Mouse (Mus musculus) layer of hippocampus, adult 18-20 months (tissue): Measurements from ENCODE around the gene Gpr34. TPM values are rescaled to one million over a fixed set of nuclear protein-coding genes. Genes with fewer than 3 reads are reported as not detected.

Experiments used
- DNase-seq, 2 experiments: peaks; one replicate each; pipeline ENCODE4 v3.0.0; 2022; ENCODE audit warnings: low spot score in 2 of 2
- microRNA-seq, 2 experiments: library from miRNA; unstranded; fragments of <30 nt; microRNA quantifications; one replicate each; pipeline ENCODE4 v1.2.0; 2021
- total RNA-seq, 2 experiments: library from RNA; stranded (reverse); gene quantifications; 2 replicates each; pipeline ENCODE4 v1.2.3; 2021

Gpr34 gene
- total RNA-seq, 2 experiments from 2014 or later: 9.2 to 22.3 TPM

DNA sequence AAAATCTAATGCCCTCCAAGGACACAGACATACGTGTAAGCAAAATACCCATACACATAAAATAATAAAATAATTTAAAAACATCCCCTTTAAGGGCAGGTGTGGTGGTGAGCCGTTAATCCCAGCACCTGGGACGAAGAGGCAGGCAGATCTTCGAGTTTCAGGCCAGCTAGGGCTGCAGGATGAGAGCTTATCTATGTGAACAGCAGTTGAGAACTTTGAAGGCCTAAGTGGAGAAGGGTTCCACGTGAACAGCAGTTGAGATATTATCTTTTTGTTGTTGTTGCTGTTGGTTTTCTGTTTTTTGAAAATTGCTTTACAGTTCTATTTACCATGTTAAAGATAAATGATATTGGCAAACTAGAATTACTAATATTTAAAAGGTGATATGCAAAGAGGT is 37.0 kb downstream of the Gpr34 start:
- DNase-seq: no peak

DNA sequence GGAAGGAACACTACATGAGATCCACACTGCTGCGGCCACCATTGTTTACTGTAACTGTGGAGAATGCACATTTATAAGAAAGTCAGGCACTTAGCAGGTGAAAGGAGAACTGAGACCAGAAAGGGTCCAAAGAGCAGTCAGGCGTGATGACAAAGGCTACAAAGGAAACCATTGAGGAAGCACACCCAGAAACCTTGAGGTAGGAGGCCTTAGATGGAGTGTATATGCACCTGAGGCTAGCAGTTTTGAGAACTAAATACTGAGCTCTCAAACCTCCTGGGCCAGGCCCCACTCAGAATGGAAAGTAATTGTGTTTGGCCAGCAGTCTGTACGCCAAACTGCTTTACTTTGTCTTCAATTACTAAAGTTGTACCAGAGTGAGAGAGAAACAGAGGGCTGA is 38.5 kb downstream of the Gpr34 start:
- no peak for DNase-seq

DNA sequence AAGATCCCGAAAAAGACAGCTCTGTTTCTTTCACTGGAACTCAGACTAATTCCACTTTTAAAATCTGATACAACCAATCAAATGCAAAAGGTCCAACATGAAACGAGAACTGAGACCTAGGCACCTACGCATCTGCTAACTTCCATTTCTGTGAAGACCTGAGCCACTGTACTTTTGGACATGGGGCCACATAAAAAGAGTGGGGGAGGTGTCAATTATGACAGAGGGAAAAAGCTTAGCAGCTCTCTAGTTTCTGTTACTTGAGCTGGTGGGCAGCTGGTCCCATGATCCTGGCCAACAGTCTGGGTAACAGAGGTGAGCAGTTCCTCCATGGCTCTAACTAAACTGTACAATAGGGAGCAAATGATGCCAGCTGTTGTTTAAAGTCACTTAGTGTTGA is 41.1 kb downstream of the Gpr34 start:
- no peak for DNase-seq

DNA sequence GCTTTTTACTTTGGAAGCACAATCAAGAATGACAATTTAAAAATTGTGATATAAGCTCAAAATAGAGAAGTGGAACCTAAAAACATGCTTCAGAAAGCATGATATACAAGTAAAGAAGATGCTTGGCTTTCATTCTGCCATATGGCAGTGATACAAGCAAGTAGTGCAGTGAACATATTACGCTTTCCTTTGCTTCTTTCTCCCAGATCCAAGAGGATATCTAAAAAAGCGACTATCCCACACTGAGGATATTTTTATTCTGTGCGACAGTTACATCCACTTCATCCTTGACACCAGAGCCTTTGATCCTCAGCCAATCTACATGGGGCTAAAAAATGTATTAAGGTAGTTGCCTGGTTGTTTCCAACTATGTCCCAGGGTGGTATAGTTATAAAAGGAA is 49.9 kb downstream of the Gpr34 start:
- no peak for DNase-seq

DNA sequence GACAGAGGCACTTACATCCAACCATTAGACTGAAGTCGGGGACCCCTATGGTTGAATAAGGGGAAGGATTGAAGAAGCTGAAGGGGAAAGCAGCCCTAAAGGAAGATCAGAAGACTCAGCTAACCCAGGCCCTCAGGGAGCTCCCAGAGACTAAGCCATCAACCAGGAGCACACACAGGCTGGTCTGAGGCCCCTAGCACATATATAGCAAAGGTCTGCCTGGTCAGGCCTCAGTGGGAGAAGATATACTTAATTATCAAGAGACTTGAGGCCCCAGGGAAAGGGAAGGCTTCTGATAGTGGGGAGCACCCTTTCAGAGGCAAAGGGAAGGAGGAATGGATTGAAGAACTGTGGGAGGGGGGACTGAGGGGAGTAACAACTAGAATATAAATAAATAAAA is 54.7 kb downstream of the Gpr34 start:
- DNase-seq: no peak

DNA sequence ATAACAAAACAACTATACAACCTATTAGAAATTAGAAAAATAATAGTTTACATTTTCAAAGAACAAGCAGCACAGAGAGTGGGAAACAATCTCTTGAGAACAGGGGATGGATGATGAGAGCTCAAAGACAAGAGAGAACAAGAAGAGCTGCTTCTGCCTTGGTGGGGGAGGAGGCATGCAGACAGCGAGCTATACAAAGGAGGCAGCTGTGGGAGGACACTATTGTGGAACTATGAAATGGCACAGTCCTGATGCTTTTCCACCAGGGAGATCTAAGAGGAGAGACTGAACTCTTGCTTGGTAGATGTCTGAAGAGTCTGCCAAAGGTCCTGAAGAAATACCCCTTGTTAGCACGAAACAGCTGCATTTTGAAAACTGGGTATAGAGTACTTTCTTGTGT is 56.5 kb downstream of the Gpr34 start:
- peak in 1 of 2 experiments; percentile 8 for DNase-seq

Small RNA genes within 50 kb of the gene (microRNA-seq; reads per million reads assigned to microRNA genes)
- 0 reads per million in 2 experiments for gene Gm25246

Other genes with a start within 250 kb of the Gpr34 start
- under 1 TPM; 0.62 to 0.76 TPM for gene Nyx, start 166.0 kb upstream of the Gpr34 start, total RNA-seq
- gene Gpr82, start 29.3 kb downstream of the Gpr34 start, total RNA-seq: not detected
- gene Cask, start 219.3 kb downstream of the Gpr34 start, total RNA-seq: 10 to 100 TPM; 70.0 to 73.2 TPM